Mouse (Mus musculus): ENCODE results near the gene Srcap. TPM values are rescaled to one million over a fixed set of nuclear protein-coding genes. Genes with fewer than 3 reads are reported as not detected.

Gene Srcap
- polyA plus RNA-seq, 1 experiment from 2014 or later: 68.8 TPM

Small RNA genes lying within 50 kb of the gene (microRNA-seq; reads per million reads assigned to microRNA genes)
- gene Gm47278 (not detected), gene Mir7060 (0.82 reads per million)

Other genes starting within 250 kb of the Srcap start
- gene Sephs2, start 237.9 kb upstream of the Srcap start, polyA plus RNA-seq (2015; fragmentation: Nextera tagmentation; extraction: Ambion mirVana): 52.4 and 54.0 TPM in 2 replicates
- gene Itgal, start 215.7 kb upstream of the Srcap start, polyA plus RNA-seq (2015; fragmentation: Nextera tagmentation; extraction: Ambion mirVana): 0.30 TPM in 2 replicates
- 15.6 and 20.1 TPM in 2 replicates for gene Zfp768, start 166.4 kb upstream of the Srcap start, polyA plus RNA-seq (2015; fragmentation: Nextera tagmentation; extraction: Ambion mirVana)
- 8.4 and 9.3 TPM in 2 replicates for gene Zfp747, start 135.9 kb upstream of the Srcap start, polyA plus RNA-seq (2015; fragmentation: Nextera tagmentation; extraction: Ambion mirVana)
- gene 9130019O22Rik, start 124.8 kb upstream of the Srcap start, polyA plus RNA-seq (2015; fragmentation: Nextera tagmentation; extraction: Ambion mirVana): 5.7 and 6.2 TPM in 2 replicates
- gene E430018J23Rik, start 118.4 kb upstream of the Srcap start, polyA plus RNA-seq (2015; fragmentation: Nextera tagmentation; extraction: Ambion mirVana): 5.9 and 8.4 TPM in 2 replicates
- gene Zfp764, start 105.2 kb upstream of the Srcap start, polyA plus RNA-seq (2015; fragmentation: Nextera tagmentation; extraction: Ambion mirVana): 5.1 and 5.2 TPM in 2 replicates
- gene Zfp688, start 89.9 kb upstream of the Srcap start, polyA plus RNA-seq (2015; fragmentation: Nextera tagmentation; extraction: Ambion mirVana): 34.8 and 35.6 TPM in 2 replicates
- 16.1 and 16.3 TPM in 2 replicates for gene Zfp689, start 62.8 kb upstream of the Srcap start, polyA plus RNA-seq (2015; fragmentation: Nextera tagmentation; extraction: Ambion mirVana)
- 47.5 and 52.3 TPM in 2 replicates for gene Prr14, start 52.4 kb upstream of the Srcap start, polyA plus RNA-seq (2015; fragmentation: Nextera tagmentation; extraction: Ambion mirVana)
- 11.7 and 14.9 TPM in 2 replicates for gene Fbrs, start 32.8 kb upstream of the Srcap start, polyA plus RNA-seq (2015; fragmentation: Nextera tagmentation; extraction: Ambion mirVana)
- gene Gm42715, start 7.6 kb downstream of the Srcap start, polyA plus RNA-seq (2015; fragmentation: Nextera tagmentation; extraction: Ambion mirVana): 20.6 and 21.0 TPM in 2 replicates
- 6.3 and 8.3 TPM in 2 replicates for gene Tmem265, start 49.4 kb downstream of the Srcap start, polyA plus RNA-seq (2015; fragmentation: Nextera tagmentation; extraction: Ambion mirVana)
- gene Phkg2, start 61.4 kb downstream of the Srcap start, polyA plus RNA-seq (2015; fragmentation: Nextera tagmentation; extraction: Ambion mirVana): 59.4 and 63.2 TPM in 2 replicates
- gene Ccdc189, start 76.6 kb downstream of the Srcap start, polyA plus RNA-seq (2015; fragmentation: Nextera tagmentation; extraction: Ambion mirVana): 13.0 and 14.5 TPM in 2 replicates
- gene Rnf40, start 76.8 kb downstream of the Srcap start, polyA plus RNA-seq (2015; fragmentation: Nextera tagmentation; extraction: Ambion mirVana): 53.3 and 54.4 TPM in 2 replicates
- gene Zfp629, start 103.8 kb downstream of the Srcap start, polyA plus RNA-seq (2015; fragmentation: Nextera tagmentation; extraction: Ambion mirVana): 30.8 and 32.5 TPM in 2 replicates
- 39.2 and 52.2 TPM in 2 replicates for gene Bcl7c, start 196.9 kb downstream of the Srcap start, polyA plus RNA-seq (2015; fragmentation: Nextera tagmentation; extraction: Ambion mirVana)
- 1.6 and 3.0 TPM in 2 replicates for gene Ctf1, start 200.8 kb downstream of the Srcap start, polyA plus RNA-seq (2015; fragmentation: Nextera tagmentation; extraction: Ambion mirVana)
- 0.14 and 0.17 TPM in 2 replicates for gene Ctf2, start 220.2 kb downstream of the Srcap start, polyA plus RNA-seq (2015; fragmentation: Nextera tagmentation; extraction: Ambion mirVana)
- 10.6 and 11.6 TPM in 2 replicates for gene Fbxl19, start 232.6 kb downstream of the Srcap start, polyA plus RNA-seq (2015; fragmentation: Nextera tagmentation; extraction: Ambion mirVana)

Measured in midbrain, embryonic 13.5 days (tissue).